Mouse (Mus musculus): ENCODE data around the gene Prdm13.

Gene Prdm13

DNA sequence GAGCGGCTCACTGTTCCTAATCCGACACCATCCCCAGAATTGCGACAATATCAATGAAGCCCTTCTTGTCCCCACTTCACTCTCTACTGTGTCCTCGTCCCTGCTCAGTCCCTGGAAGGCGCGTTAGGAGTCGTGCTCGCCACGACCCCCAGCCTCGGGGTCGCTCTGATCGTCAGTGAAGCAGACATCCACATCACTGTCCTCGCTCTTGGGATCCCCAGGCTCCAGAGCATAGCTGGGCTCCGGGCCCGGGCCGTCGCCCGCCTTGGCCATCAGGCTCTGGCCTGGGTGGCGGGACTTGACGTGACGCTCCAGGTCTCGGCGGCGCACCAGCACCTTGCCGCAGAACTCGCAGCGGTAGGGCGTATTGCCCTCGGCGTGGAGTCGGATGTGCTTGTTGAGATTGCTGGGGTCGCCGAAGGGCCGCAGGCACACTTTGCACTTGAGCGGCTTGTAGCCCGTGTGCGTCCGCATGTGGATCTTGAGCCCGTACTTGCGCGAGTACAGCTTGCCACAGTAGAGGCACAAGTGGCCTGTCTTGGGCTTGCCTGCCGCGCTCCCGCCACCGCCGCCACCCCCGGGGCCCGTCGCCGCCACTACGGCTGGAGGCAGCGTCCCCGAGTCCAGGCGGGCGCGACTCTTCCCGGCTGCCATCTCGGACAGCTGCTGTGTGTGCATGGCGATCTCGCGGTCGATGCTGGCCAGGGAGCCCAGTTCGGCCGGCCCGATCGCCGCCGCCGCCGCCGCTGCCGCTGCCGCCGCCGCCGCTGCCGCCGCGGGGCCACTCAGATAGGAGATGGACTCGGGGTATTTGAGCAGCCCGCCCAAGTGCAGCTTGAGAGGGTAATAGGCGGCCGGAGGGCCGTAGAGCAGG is 7.4 kb downstream of the Prdm13 start:
- peak in 1 of 2 experiments; percentile 17 for DNase-seq

DNA sequence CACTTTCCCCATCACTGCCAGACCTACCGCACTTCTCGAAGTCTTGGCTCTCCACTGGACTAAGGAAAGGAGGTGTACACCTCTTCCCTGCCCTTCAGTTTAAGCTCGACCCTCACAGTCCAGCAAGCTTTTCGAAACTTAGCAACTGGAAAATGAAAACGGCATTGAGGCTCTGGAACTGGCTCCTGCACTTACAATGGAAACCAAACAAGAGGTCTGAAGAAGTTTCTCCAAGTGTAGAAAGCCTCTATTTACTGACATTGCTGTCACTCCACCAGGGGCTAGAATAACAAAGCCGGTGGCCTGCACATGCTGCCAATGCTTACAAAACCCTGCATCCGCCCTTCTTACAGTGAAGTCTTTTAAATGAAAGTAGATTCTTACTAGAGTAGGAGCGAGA is 11.1 kb downstream of the Prdm13 start:
- no peak for DNase-seq

DNA sequence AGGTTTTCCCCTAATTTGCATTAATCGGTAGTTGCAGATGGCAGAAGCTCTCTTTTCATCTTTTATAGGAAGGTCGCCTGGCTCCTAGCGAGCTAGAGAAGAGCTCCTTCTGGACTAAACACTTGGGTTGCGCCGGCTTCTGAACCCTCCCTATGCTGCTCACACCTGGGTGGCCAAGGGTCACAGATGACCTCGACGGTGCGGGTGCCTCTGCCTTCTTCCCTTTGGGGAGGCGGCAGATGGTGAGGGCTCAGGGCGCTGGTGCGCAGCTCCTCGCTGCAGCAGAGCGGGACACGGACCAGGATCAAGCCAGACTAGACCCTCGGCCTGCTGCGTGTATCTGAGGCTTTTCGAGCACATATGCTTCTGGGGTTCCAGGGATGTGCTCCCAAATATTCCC is 11.7 kb downstream of the Prdm13 start:
- DNase-seq: no peak

DNA sequence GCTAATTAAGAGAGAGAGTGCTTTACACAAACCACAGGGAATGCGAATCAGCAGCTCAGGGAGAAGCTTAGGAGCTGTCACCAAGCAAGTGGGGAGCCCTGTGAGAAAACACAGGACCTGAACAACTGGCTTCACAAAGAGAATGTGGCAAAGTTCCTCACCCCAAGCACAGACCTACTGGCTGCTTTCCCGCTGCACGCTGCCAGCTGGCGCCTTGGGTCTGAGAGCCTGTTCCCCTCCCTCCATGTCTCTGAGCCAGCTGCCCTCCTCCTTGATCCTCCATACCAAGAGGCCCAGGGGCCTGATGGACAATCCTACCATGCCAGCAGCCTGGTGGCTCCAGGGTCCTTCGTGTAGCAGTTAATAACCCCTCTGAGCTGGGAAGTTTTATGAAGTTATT is 19.8 kb downstream of the Prdm13 start:
- DNase-seq: peak; percentile 48 to 61

DNA sequence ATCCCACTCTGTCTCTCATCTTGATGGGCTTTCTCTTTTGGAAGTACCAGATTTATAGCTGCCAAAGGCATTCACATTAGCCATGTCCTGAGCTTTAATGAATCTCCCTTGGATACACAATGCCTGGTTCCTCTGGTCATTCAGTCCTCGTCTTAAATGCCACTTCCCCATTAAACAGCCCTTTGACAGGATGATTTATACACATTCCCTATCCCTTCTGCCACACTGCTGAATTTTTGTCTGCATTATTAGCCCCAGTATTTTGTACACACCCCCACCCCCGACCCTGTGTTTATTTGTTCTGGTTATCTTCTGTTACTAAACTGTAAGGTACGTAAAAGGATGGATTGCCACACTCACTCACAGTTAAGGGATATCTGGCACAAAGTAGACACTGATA is 27.6 kb downstream of the Prdm13 start:
- no peak for DNase-seq

DNA sequence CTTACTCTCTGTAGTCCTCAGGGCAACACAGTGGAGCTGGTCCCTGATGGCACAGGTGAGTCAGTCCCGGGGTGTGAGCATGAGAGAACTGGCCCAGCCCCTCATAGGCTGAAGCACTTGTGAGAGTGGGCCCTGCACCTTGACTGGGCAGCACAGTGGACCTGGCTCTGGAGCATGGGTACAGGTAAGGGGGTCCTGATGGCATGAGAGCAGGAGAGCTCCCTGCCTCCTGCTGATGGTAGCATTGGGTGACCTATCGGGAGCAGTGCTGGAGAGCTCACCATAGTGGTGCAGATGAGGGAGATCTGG is 56.5 kb downstream of the Prdm13 start:
- no peak for DNase-seq

DNA sequence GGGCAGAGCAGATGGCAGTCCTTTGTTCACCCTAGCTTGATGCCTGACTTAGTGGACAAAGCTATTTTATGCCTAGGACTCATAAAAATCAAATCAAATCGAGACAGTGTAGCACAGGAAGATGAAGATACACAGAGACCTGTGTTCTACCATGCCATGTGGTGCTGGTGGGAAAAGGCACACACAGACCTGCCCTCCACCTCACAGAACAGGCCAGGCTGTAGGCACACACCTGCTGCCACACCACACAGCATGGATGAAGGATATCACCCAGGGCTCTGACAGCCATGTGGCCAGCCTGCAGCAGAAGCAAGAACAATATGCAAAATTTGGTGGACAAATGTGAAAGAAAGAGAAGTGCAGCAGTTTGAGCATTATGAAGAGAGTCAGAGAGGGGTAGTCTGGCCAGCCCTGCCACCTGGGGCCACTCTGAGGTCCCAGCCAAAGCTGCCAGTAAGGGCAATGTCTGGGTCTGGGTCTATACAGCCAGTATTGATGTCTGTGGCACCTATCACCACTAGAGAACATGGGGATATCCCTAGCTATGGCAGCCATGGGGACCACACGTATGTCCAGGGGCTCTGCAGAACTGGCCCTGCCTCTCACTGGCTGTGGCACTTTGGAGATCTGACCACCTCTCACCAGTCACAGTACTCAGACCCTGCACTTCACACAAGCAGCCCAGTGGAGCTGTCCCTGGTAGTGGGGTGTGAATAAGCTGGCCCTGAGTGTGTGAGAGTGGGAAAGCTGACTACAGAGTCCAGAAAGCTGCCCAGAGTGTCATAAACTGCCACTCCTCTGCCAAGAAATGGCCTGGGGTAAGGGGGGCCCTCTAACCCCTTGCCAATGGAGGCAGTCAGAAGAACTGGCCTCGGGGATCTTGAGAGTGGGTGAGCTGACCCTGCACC is 57.1 kb downstream of the Prdm13 start:
- no peak for DNase-seq
